Mouse (Mus musculus) lung, postnatal 36 days (tissue): ENCODE results near the gene Cyp2b13.
A peak's percentile ranks its signal among the peaks of the same experiment; 100 is the strongest.
"Not testable (repeated sequence)": the region's sequence is repeated elsewhere in the genome, so short reads cannot be mapped to it uniquely, and the experiment has no call there.

ENCODE experiments used
- DNase-seq: peaks from one replicate; pipeline ENCODE4 v3.0.0; 2022; ENCODE audit warnings: mixed read lengths

The Cyp2b13 gene

DNA sequence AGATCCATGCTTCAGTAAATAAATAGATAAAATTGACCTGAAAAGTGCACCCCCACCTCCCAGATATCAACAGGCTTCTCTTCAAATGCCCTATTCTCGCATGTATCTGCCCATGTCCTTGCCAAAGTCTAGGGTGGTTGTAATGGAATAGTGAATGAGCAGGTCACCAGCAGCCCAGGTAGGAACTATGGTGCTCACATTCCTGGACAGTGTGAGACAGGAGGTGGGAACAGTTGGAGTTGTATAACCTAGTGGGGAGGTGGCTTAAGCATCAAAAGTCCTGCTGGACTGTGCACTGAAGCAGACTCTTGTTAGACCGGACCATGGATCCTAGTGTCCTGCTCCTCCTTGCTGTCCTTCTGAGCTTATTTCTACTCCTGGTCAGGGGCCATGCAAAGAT is at the start of gene Cyp2b13:
Gene Cyp2b13 (plus strand): TSS at position 301 of the 400 bp plus-strand sequence.
- not testable (repeated sequence) for DNase-seq

DNA sequence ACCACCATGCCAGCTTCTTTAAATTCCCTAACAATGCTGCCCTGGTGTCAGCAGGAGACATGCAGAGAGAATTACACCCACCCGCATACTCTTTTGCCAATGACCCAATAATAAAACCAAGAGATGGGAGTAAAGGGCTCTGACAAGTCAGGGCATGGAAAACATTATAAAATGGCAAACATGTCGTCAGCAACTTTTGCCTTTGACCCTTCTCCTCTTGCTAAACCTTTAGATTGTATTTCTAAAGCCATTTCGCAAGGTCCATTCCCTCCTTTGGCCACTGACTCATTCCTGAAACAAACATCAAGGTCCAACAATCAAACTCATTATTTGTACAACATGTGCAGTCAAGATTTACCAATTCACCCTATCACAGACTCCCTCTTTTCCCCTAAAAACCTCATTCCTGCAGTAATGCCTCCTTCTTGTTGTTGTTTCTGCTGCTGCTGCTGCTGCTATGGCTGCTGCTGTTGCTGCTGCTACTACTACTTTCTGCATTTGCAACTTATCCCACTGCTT is 41.4 kb upstream of the Cyp2b13 start:
- DNase-seq = not testable (repeated sequence)

DNA sequence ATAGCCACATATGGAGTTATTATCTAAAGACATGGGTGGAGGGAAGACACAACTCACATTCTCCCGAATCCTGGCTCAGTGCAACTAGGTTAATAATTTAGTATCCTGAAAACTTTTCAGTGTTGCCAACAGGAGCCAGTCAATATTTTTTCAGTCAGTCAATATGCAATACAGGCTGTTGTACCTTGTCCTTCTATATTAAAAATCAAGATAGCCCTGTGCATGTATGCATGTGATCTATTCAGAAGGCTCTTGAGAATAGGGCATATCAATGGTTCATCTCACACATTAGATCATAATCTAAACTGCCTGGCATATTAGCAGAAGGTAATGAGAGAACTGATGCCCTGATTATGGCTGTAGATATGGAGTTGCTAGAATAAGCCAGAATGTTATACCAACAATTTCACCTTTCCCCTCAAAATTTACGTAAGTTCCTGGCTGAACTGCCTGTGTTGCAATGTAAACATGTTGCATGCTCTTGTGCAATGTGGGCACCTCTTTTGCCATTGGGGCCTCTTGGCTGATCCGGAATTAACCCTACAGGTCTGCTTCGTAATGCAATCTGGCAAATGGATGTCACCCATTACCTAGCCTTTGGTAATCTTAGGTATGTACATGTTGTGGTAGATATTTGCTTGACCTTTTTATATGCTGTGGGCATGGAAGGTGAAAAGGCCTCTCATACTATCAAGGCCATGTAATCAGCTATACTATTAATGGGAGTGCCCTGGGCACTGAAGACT is 6.2 kb upstream of the Cyp2b13 start:
- not testable (repeated sequence) for DNase-seq

DNA sequence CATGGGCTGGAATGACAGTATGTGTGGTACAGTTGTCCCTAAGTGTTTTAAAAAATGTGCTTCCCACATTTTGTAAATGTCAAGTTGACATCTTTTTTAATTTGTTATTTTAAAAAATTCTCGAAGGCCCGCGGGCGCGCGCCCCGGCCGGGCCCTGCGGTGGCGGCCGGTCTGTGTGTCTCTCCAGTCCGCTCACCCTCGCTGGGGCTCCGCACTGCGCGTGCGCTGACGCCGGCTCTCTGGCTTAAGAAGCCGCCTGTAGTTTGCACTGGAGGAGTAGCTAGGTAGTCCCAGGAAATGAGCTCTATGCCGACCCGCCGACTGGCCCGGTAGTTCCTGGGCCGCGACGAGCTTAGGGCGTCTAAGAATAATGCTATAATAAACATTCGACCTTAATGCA is 10.4 kb downstream of the Cyp2b13 start:
- not testable (repeated sequence) for DNase-seq

DNA sequence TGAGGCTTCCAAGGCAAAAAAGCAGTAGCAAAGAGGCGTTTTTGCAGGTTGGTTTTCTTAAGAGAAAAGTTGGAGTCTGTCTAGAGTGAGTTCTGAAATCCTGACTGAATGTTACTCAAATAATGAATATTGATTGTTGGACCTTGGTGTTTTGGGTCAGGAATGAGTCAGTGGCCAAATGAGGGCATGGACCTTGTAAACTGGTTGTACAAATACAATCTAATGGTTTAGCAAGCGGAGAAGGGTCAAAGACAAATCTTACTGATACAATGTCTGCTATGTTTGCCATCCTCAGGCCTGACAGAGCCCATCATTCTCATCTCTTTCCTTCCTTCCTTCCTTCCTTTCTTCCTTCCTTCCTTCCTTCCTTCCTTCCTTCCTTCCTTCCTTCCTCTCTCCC is 21.3 kb downstream of the Cyp2b13 start:
- no peak for DNase-seq

DNA sequence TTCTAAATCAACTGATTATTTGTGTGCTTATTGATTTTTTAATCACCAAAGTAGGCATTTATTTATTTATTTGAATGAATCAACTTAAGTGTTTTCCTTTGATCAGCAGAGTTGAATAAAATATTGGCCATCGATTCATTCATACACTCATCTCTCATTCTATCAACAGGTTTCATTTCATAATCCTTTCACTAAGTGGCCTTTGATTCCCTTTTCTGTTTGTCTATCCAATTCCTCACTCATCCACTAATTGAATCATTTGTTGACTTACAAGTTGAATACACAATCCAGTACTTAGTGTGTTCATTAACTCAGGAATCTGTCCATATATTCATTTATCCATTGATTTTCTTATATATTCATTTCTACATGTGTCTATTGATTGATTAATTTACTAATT is 26.1 kb downstream of the Cyp2b13 start:
- no peak for DNase-seq

DNA sequence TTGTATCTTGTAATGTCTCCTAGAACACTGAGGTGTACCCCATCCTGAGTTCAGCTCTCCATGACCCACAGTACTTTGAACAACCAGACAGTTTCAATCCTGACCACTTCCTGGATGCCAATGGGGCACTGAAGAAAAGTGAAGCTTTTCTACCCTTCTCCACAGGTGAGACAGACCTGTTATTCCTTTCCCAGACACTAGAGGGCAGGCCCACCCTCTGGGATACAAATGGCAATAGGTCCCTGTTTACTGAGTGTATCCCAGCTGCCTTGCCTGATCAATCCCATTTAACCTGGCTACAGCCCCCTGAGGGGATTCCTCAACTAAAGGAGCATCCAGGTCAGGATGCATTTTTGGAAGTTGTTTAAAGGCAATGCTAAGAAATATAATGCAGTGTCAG is 27.3 kb downstream of the Cyp2b13 start:
- peak; percentile 0 for DNase-seq

DNA sequence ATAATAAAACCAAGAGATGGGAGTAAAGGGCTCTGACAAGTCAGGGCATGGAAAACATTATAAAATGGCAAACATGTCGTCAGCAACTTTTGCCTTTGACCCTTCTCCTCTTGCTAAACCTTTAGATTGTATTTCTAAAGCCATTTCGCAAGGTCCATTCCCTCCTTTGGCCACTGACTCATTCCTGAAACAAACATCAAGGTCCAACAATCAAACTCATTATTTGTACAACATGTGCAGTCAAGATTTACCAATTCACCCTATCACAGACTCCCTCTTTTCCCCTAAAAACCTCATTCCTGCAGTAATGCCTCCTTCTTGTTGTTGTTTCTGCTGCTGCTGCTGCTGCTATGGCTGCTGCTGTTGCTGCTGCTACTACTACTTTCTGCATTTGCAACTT is 78.3 kb downstream of the Cyp2b13 start:
- not testable (repeated sequence) for DNase-seq

DNA sequence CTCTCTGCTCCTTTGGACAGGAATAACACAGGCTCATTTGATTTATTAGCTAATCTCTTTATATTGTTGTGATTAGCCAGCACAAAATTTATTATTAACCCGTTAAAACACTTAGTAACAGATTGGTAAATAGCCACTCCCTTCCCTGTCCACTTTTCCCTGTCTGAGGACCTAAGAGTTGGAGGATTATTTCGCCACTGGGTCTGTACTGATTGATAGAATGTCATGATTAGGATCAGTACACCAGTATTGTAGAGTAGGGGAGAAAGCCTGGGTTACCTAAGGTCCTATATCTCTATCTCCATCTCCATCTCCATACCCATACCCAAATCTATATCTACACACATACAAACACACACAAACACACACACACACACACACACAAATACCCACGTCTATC is 82.4 kb downstream of the Cyp2b13 start:
- DNase-seq = not testable (repeated sequence)
